Mouse (Mus musculus): ENCODE results near the gene Xpo4. TPM values are rescaled to one million over a fixed set of nuclear protein-coding genes. Genes with fewer than 3 reads are reported as not detected.

Gene Xpo4
- polyA plus RNA-seq, 2 experiments: 15.5 to 27.4 TPM

GRCm38 (mm10) chr14:57529786-57530515 is 135.3 kb downstream of the Xpo4 start:
- no peak overlapping the region for H3K4me2 ChIP-seq (replicated peaks; ENCODE audit: low read depth, low read length, severe bottlenecking)
- no peaks in the 10 kb centered on the region for H3K36me3 ChIP-seq (ENCODE audit: control insufficient read depth, insufficient read depth, low read length)
- H3K9me3 ChIP-seq (ENCODE audit: control insufficient read depth, low read length): no peaks in the 10 kb centered on the region
- H3K27ac ChIP-seq (replicated peaks; ENCODE audit: low read depth, low read length): no peak overlapping the region
- TF ChIP-seq POLR2A (IDR thresholded peaks at IDR 0.05; ENCODE audit: borderline replicate concordance, extremely low read depth, insufficient read depth, insufficient read length): no peak
- H3K9ac ChIP-seq (ENCODE audit: low read depth, low read length, severe bottlenecking): no peak overlapping the region
- H3K4me3 ChIP-seq (replicated peaks; ENCODE audit: low read length): no peak overlapping the region
- no peaks in the 10 kb centered on the region for H3K27me3 ChIP-seq (ENCODE audit: control insufficient read depth, insufficient read depth, low read length)
- 68% methylated on average over 5 of the region's 5 CpGs for WGBS
- peaks cover 19% of the 10 kb centered on the region for H3K4me1 ChIP-seq (ENCODE audit: control insufficient read depth, insufficient read depth, low read length)
- ATAC-seq (ENCODE audit: low FRiP score, low read depth): no peak
- no peak for DNase-seq (ENCODE audit: low spot score)

GRCm38 (mm10) chr14:57529086-57529785 is 136.0 kb downstream of the Xpo4 start:
- Histone ChIP-seq H3K4me1 (ENCODE audit: control insufficient read depth, insufficient read depth, low read length) (peaks cover 12% of the 10 kb centered on the region), H3K27ac (replicated peaks; ENCODE audit: low read depth, low read length) (no peak overlapping the region), H3K27me3 (ENCODE audit: control insufficient read depth, insufficient read depth, low read length) (no peaks in the 10 kb centered on the region), H3K9me3 (ENCODE audit: control insufficient read depth, low read length) (no peaks in the 10 kb centered on the region), H3K36me3 (ENCODE audit: control insufficient read depth, insufficient read depth, low read length) (no peaks in the 10 kb centered on the region), H3K9ac (ENCODE audit: low read depth, low read length, severe bottlenecking) (no peak overlapping the region), H3K4me2 (replicated peaks; ENCODE audit: low read depth, low read length, severe bottlenecking) (no peak overlapping the region), H3K4me3 (replicated peaks; ENCODE audit: low read length) (no peak overlapping the region)
- no peak for TF ChIP-seq POLR2A (IDR thresholded peaks at IDR 0.05; ENCODE audit: borderline replicate concordance, extremely low read depth, insufficient read depth, insufficient read length)
- DNase-seq (ENCODE audit: low spot score) (no peak), ATAC-seq (ENCODE audit: low FRiP score, low read depth) (no peak)
- 37% methylated on average over 10 of the region's 10 CpGs for WGBS

- TF ChIP-seq POLR2A (IDR thresholded peaks at IDR 0.05; ENCODE audit: borderline replicate concordance, extremely low read depth, insufficient read depth, insufficient read length): no peak
- Histone ChIP-seq H3K4me2 (replicated peaks; ENCODE audit: low read depth, low read length, severe bottlenecking) (no peak overlapping the region), H3K4me1 (ENCODE audit: control insufficient read depth, insufficient read depth, low read length) (peaks cover 11% of the 10 kb centered on the region), H3K9me3 (ENCODE audit: control insufficient read depth, low read length) (no peaks in the 10 kb centered on the region), H3K27ac (replicated peaks; ENCODE audit: low read depth, low read length) (no peak overlapping the region), H3K36me3 (ENCODE audit: control insufficient read depth, insufficient read depth, low read length) (no peaks in the 10 kb centered on the region), H3K9ac (ENCODE audit: low read depth, low read length, severe bottlenecking) (no peak overlapping the region), H3K4me3 (replicated peaks; ENCODE audit: low read length) (no peak overlapping the region), H3K27me3 (ENCODE audit: control insufficient read depth, insufficient read depth, low read length) (no peaks in the 10 kb centered on the region)
- ATAC-seq (ENCODE audit: low FRiP score, low read depth) (no peak), DNase-seq (ENCODE audit: low spot score) (no peak)
- 35% methylated on average over 2 of the region's 2 CpGs for WGBS
Measured at GRCm38 (mm10) chr14:57527598-57527997, 137.6 kb downstream of the Xpo4 start.

Other genes starting within 250 kb of the Xpo4 start
- 23.9 and 26.7 TPM in 2 replicates for gene Ift88, start 241.4 kb downstream of the Xpo4 start, polyA plus RNA-seq (2012; rRNA removed)
- gene Ift88, start 241.4 kb downstream of the Xpo4 start, polyA plus RNA-seq (2014; fragmentation: Nextera tagmentation; extraction: Ambion mirVana): 18.0 and 22.2 TPM in 2 replicates
- 41.0 and 68.8 TPM in 2 replicates for gene Il17d, start 140.7 kb downstream of the Xpo4 start, polyA plus RNA-seq (2012; rRNA removed)
- 6.9 and 8.1 TPM in 2 replicates for gene Il17d, start 140.7 kb downstream of the Xpo4 start, polyA plus RNA-seq (2014; fragmentation: Nextera tagmentation; extraction: Ambion mirVana)
- gene Eef1akmt1, start 93.8 kb downstream of the Xpo4 start, polyA plus RNA-seq (2012; rRNA removed): 38.2 and 44.0 TPM in 2 replicates
- 109 and 112 TPM in 2 replicates for gene Eef1akmt1, start 93.8 kb downstream of the Xpo4 start, polyA plus RNA-seq (2014; fragmentation: Nextera tagmentation; extraction: Ambion mirVana)
- not detected in 2 replicates for gene Gm49361, start 80.7 kb upstream of the Xpo4 start, polyA plus RNA-seq (2012; rRNA removed)
- gene Gm49361, start 80.7 kb upstream of the Xpo4 start, polyA plus RNA-seq (2014; fragmentation: Nextera tagmentation; extraction: Ambion mirVana): not detected in 2 replicates
- gene Lats2, start 93.0 kb upstream of the Xpo4 start, polyA plus RNA-seq (2012; rRNA removed): 28.5 and 34.7 TPM in 2 replicates
- 25.3 and 29.7 TPM in 2 replicates for gene Lats2, start 93.0 kb upstream of the Xpo4 start, polyA plus RNA-seq (2014; fragmentation: Nextera tagmentation; extraction: Ambion mirVana)
- gene Sap18, start 132.8 kb upstream of the Xpo4 start, polyA plus RNA-seq (2012; rRNA removed): 19.3 and 39.6 TPM in 2 replicates
- gene Sap18, start 132.8 kb upstream of the Xpo4 start, polyA plus RNA-seq (2014; fragmentation: Nextera tagmentation; extraction: Ambion mirVana): 37.5 and 45.6 TPM in 2 replicates
- 13.7 and 16.1 TPM in 2 replicates for gene Ska3, start 160.8 kb upstream of the Xpo4 start, polyA plus RNA-seq (2012; rRNA removed)
- gene Ska3, start 160.8 kb upstream of the Xpo4 start, polyA plus RNA-seq (2014; fragmentation: Nextera tagmentation; extraction: Ambion mirVana): 18.0 and 22.7 TPM in 2 replicates
- gene Mrpl57, start 160.8 kb upstream of the Xpo4 start, polyA plus RNA-seq (2012; rRNA removed): 71.9 and 73.2 TPM in 2 replicates
- 152 and 162 TPM in 2 replicates for gene Mrpl57, start 160.8 kb upstream of the Xpo4 start, polyA plus RNA-seq (2014; fragmentation: Nextera tagmentation; extraction: Ambion mirVana)
- gene Zdhhc20, start 224.8 kb upstream of the Xpo4 start, polyA plus RNA-seq (2012; rRNA removed): 28.4 and 30.6 TPM in 2 replicates
- gene Zdhhc20, start 224.8 kb upstream of the Xpo4 start, polyA plus RNA-seq (2014; fragmentation: Nextera tagmentation; extraction: Ambion mirVana): 57.6 and 63.9 TPM in 2 replicates

All from limb, embryonic 14.5 days (tissue).